Mouse (Mus musculus) lung, adult 2 months (tissue): ENCODE measurements at regions not wholly inside any gene's neighbourhood (a gene's known extent, or its start where the extent isn't known, plus 50 kb on each side); places are given as distances from the start of the nearest gene placed in this dataset.

Experiments
- CTCF ChIP-seq: fragments of 200-500 bp; IDR thresholded peaks from 2 replicates; pipeline ENCODE4 v1.5.1; 2011; ENCODE audit warnings: mild to moderate bottlenecking, low read length, control low read depth; ENCODE audit not compliant: insufficient read depth
- POLR2A ChIP-seq: fragments of 200-500 bp; IDR thresholded peaks from 2 replicates; pipeline ENCODE4 v1.6.1; 2011; ENCODE audit warnings: low read depth, mild to moderate bottlenecking, control low read depth, low read length, borderline replicate concordance; ENCODE audit errors: extremely low read depth

- TF ChIP-seq CTCF = no peak
- TF ChIP-seq POLR2A = no peak
Measured at GRCm38 (mm10) chr8:88019243-88020115, 60.1 kb upstream of the Zfp423 start.
